In genomic region chr10:44219073-44219472, GRCm38 (mm10) we compare ENCODE assay signal across 8 mouse cellular contexts. TPM values are rescaled to one million over a fixed set of nuclear protein-coding genes. Genes with fewer than 3 reads are reported as not detected.
DNase-seq lines count a peak whose midpoint lies in the region; ATAC-seq and TF ChIP-seq lines count a peak whose summit lies in the region.
"Not testable (repeated sequence)": the region's sequence is repeated elsewhere in the genome, so short reads cannot be mapped to it uniquely, and the experiment has no call there.

No protein-coding gene starts in this region.

- WGBS in cerebellum, adult 2 months, result 10% methylated on average over 2 of the region's 2 CpGs
- 19% methylated on average over 2 of the region's 2 CpGs for WGBS in hindbrain, embryonic 11.5 days
- WGBS in liver, embryonic 14.5 days (ENCODE audit: insufficient replicate concordance), result 3% methylated on average over 2 of the region's 2 CpGs
- WGBS in thymus, adult 2 months, result 6% methylated on average over 2 of the region's 2 CpGs

- H3K36me3 ChIP-seq in hindbrain, embryonic 11.5 days (ENCODE audit: control insufficient read depth, insufficient read depth, low read length); liver, embryonic 14.5 days (replicated peaks; ENCODE audit: control insufficient read depth, insufficient read depth, low read depth); thymus, adult 2 months (ENCODE audit: control insufficient read depth, insufficient read depth, low read length): not testable (repeated sequence)

- H3K9me3 ChIP-seq in hindbrain, embryonic 11.5 days (ENCODE audit: control insufficient read depth, low read length); liver, embryonic 14.5 days (ENCODE audit: control insufficient read depth, low read length): not testable (repeated sequence)

- TF ChIP-seq CTCF in cerebellum, adult 2 months (IDR thresholded peaks at IDR 0.05; ENCODE audit: borderline replicate concordance, insufficient read depth, low read depth, low read length), result peak; percentile 8; the same call in 1 of the 2 replicates
- peak; percentile 22; the same call in 1 of the 2 replicates for TF ChIP-seq CTCF in liver, embryonic 14.5 days (IDR thresholded peaks at IDR 0.05; ENCODE audit: low read depth)
- TF ChIP-seq CTCF in thymus, adult 2 months (IDR thresholded peaks at IDR 0.05; ENCODE audit: borderline replicate concordance, control insufficient read depth, extremely low read depth, insufficient read depth, low read length, poor library complexity), result not testable (repeated sequence)

- not testable (repeated sequence) for TF ChIP-seq EP300 in liver, embryonic 14.5 days (IDR thresholded peaks at IDR 0.05; ENCODE audit: low read depth)

- not testable (repeated sequence) for H3K9ac ChIP-seq in hindbrain, embryonic 11.5 days (ENCODE audit: low read depth, low read length); liver, embryonic 14.5 days (replicated peaks)

- not testable (repeated sequence) for H3K27ac ChIP-seq in cerebellum, adult 2 months (ENCODE audit: insufficient read depth, low read length); hindbrain, embryonic 11.5 days (ENCODE audit: low read depth, low read length); liver, embryonic 14.5 days; thymus, adult 2 months (ENCODE audit: control insufficient read depth, insufficient read depth, low read length)

- not testable (repeated sequence) for ATAC-seq in hindbrain, embryonic 11.5 days (ENCODE audit: low FRiP score); liver, embryonic 14.5 days (ENCODE audit: insufficient read depth)

- H3K4me1 ChIP-seq in cerebellum, adult 2 months (ENCODE audit: control insufficient read depth, insufficient read depth, low read length); hindbrain, embryonic 11.5 days (replicated peaks; ENCODE audit: control insufficient read depth, insufficient read depth, low read length); liver, embryonic 14.5 days (replicated peaks; ENCODE audit: control insufficient read depth in 2 of 2, insufficient read depth in 2 of 2, low read length in 1 of 2); thymus, adult 2 months (replicated peaks; ENCODE audit: control insufficient read depth, insufficient read depth, low read length): not testable (repeated sequence)

- H3K27me3 ChIP-seq in cerebellum, adult 2 months (ENCODE audit: control insufficient read depth, insufficient read depth, low read length); hindbrain, embryonic 11.5 days (ENCODE audit: control insufficient read depth, insufficient read depth, low read length); liver, embryonic 14.5 days (ENCODE audit: control insufficient read depth, insufficient read depth, low read length); thymus, adult 2 months (ENCODE audit: control insufficient read depth, insufficient read depth, low read length): not testable (repeated sequence)

- H3K4me2 ChIP-seq in hindbrain, embryonic 11.5 days (replicated peaks; ENCODE audit: low read depth, low read length); liver, embryonic 14.5 days (ENCODE audit: low read depth): not testable (repeated sequence)

- H3K4me3 ChIP-seq in cerebellum, adult 2 months (replicated peaks; ENCODE audit: insufficient read depth, low read depth, low read length); hindbrain, embryonic 11.5 days (ENCODE audit: low read depth, low read length); liver, embryonic 14.5 days (ENCODE audit: insufficient read depth in 1 of 2, low read depth in 2 of 2, low read length in 2 of 2); thymus, adult 2 months (ENCODE audit: control insufficient read depth, insufficient read depth, low read length): not testable (repeated sequence)

- DNase-seq in A20 (ENCODE audit: low read depth, low spot score) (peak; percentile 44), NIH3T3 (ENCODE audit: low read depth) (peak; percentile 71)
- not testable (repeated sequence) for DNase-seq in cerebellum, adult 2 months; liver, embryonic 14.5 days (ENCODE audit: low read depth in 3 of 3, low spot score in 3 of 3)
- peak; percentile 2 for DNase-seq in fibroblast of lung, adult 2 months (ENCODE audit: low read depth)
- DNase-seq in hindbrain, embryonic 11.5 days (ENCODE audit: low spot score), result peak; percentile 4
- DNase-seq in retina, embryonic 14.5 days (ENCODE audit: low spot score), result peak; percentile 25
- peak; percentile 4 for DNase-seq in thymus, adult 2 months

- TF ChIP-seq POLR2A in cerebellum, adult 2 months (IDR thresholded peaks at IDR 0.05; ENCODE audit: borderline replicate concordance, insufficient read depth, low read length); thymus, adult 2 months (IDR thresholded peaks at IDR 0.05; ENCODE audit: control insufficient read depth, extremely low read depth, insufficient read depth, low read length, poor library complexity): not testable (repeated sequence)

RNA-seq across cellular contexts. Expression of gene Atg5, which starts 49.1 kb away (rescaled TPM):
- 19.6 and 21.2 TPM in 2 replicates for polyA plus RNA-seq in cerebellum, adult 2 months (2012; rRNA removed)
- polyA plus RNA-seq in hindbrain, embryonic 11.5 days (2014; fragmentation: Nextera tagmentation; extraction: Ambion mirVana), result 58.7 and 61.6 TPM in 2 replicates
- 5.6 and 7.5 TPM in 2 replicates for polyA plus RNA-seq in liver, embryonic 14.5 days (2012; rRNA removed)
- 18.5 and 21.0 TPM in 2 replicates for polyA plus RNA-seq in liver, embryonic 14.5 days (2014; fragmentation: Nextera tagmentation; extraction: Ambion mirVana)
- 9.8 and 11.6 TPM in 2 replicates for polyA plus RNA-seq in thymus, adult 2 months (2012; rRNA removed)
